Mouse (Mus musculus): ENCODE measurements around the gene Sptssb.

Gene Sptssb

DNA sequence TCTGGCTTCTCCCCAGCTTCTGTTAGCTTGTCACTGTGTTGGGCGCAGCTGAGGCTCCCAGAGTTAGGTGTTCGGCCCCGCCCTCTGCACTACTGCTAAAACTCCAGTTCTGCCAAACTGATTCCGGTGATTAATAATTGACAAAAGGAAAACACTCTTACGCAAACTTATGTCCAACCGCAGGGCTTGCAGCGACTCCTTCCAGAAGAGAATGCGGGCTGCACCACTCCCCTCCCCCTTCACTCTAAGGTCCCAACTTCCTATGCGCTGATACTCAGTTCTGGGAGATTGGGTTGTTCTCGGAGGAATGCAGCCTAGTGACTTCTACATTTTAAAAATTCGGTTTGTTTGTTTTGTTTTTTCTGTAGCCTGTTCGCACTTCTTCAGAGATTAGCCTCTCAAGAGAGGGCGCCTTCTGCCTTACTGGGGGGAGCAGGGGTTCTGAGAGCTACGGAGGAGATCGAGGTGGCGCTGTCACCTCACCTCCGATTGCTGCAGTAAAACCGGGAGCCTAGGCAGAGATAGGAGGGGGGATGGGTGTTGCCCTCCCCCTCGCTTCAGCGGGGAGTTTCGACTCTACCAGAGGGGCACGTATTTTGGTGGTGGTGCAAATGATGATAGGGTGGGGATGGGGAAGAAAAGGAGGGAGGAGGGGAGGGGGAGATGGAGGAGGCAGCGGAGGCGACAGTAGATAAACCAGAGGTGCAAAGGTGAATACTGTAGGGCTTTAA lies at the start of gene Sptssb:
Gene Sptssb (minus strand): TSS at position 83 of the 731 bp plus-strand sequence.
- DNase-seq: peak; percentile 77

DNA sequence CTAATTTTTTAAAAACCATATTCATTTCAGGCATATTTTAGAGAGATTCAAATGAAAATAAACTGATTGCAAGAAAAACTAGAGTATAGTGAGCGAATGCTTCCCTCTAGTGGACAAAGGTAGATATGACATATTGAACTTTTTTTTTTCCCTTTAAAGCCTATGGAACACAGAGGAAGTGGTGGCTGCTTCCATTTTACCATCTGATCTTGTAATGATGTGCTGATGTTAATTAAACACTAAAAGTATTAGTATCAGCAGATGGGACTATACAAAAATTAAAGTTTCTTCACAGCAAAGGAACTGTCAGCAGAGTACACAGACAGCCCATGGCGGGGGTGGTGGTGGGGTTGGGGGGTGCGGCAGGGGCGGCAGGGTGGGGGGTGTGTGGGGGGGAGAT lies 48.3 kb upstream of the Sptssb start:
- DNase-seq: peak; percentile 7

DNA sequence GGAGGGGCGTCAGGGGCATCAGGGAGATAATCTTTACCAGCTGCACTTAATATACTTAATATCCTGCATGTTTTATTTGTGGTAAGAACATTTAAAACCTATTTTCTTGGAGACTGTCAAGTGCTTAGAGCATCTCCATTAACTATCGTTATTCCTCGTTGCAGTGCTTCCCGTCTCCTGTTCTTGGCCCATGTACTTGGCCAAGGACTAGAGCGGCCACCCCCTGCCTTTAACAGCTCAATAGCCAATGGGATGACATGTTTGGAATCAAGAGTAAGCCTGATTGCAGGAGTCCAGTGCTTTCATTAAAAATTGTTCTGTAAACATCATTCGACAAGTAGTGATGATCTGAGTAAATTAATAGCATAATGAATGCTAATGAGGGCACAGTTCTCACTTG lies 47.8 kb upstream of the Sptssb start:
- DNase-seq: no peak

DNA sequence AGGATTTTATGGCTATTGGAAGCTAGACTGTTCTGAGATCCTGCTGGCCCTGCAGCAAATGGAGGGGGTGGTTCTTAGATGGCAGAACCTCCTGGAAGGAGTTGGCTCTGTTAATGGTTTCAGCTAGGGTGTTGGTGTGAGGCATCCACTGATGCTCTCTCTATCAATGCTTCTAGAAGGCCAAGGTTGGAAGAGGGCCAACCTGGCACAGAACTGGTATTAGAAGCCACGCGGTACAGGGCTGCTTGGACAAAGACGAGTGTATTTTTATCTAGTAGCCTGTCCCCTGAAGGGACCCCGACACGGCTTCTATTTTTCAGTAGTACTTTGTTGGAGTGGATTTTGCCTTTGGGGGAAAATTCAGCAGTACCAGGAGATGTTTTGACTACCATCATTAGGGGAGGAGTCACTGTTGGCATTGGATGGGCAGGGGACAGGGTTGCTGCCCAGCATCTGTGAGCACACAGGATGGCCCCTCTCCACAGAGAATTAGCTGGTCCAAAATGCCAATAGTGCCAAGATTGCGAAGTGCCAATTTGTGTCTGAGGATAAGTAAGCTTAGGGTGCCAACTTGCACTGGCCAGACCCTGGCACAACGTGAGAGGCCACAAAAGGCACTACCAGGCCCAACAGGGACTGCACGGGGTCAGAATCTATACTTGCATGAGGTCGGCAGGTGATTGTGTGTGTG lies 43.2 kb upstream of the Sptssb start:
- no peak for DNase-seq

DNA sequence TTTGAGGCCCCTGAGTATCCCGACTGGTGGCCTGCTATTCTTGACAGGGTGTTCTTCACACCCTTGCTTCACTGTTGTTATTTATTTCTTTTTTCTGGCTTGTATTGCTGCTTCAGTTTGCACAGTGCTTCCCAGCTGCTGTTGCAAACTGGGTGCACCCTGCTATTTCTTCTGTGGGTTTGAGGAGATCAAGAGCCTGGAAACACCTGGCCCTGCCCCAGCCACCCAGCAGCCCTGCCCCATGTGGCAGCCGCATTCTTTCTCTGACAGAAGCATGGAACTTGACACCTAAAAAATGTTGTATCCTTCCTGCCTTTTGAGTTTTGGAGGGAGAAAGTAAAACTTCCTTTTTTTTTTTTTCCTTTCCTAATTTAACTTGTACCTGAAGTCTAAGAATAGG lies 42.6 kb upstream of the Sptssb start:
- no peak for DNase-seq

DNA sequence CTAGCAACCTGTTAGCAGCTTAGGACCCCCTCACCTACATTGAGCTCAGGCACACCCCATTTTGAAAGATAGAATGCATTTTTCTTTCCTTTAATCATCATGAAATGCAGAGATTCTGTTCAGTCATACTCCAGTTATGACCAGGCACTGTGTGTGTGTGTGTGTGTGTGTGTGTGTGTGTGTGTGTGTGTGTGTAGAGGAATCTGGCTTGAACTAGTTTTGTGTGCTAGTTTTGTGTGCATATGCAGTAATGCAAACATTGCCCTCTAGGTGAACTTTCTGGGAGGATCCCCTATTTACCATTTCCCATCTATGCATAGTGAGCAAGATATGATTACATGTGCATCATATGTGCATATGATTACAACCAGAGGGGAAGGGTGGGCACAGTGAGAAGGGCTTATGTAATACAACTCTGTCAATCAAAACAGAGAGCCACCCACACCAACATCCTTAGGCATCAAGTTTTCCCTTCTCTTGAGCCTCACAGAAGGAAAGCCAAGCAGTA lies 42.2 kb upstream of the Sptssb start:
- DNase-seq: no peak

DNA sequence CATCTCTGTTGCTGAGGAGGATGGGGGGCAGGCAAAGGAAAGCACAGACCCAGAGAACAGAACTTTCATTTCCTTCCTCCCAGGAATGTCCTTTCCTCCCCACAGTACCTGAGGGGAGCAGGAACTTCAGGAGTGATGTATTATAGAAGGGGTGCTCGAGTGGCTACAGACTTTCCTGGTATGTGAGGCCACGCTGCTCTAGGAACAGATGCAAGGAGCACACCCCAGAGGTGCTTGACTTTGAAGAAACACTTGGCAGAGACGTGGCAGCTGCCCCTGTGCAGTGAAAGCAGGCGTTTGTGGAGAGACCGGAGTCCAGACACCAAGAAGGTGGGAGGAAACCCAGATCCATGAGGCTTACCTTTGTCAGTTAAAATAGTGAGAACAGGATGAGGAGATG lies 40.6 kb upstream of the Sptssb start:
- no peak for DNase-seq

DNA sequence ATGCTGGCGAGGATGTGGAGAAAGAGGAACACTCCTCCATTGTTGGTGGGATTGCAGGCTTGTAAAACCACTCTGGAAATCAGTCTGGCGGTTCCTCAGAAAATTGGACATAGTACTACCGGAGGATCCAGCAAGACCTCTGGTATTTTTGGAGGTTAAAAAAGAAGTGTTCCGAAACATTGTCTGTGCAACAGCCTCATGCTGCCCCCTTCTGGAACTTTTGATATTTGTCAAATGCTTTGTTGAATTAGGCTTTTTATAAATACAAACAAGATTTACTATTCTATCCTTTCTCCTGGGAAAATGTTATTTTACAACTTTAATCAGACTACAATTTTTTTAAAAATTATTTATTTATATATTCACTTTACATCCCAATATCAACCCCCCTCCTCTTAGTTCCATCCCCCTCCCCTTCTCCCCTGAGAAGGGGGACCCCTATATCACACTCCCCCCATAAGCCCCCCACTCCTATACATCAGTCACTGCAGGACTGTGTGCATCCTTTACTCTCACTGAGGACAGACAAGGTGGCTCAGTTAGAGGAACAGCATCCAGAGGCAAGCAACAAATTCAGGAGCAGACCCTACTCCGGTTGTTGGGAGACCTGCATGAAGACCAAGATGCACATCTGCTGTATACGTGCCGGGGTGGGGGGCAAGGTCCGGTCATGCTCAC lies 38.3 kb upstream of the Sptssb start:
- DNase-seq: peak; percentile 62

DNA sequence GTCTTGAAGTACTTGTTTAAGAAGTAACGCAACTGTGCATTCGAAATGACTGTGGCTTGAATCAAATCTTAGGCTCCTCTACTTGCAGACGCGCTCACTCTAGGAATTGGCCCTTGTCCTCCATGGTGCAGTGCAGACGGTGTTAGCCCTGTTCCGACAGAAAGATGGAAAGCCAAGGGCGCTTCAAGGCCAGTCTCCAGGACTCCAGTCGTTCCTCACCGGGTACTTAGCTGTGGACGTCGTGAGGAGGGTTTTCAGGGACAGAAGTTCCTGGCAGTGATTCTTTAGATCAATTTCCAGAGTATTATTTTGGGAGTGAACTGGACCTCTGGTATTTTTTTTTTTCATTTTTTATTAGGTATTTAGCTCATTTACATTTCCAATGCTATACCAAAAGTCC lies 35.8 kb upstream of the Sptssb start:
- no peak for DNase-seq

DNA sequence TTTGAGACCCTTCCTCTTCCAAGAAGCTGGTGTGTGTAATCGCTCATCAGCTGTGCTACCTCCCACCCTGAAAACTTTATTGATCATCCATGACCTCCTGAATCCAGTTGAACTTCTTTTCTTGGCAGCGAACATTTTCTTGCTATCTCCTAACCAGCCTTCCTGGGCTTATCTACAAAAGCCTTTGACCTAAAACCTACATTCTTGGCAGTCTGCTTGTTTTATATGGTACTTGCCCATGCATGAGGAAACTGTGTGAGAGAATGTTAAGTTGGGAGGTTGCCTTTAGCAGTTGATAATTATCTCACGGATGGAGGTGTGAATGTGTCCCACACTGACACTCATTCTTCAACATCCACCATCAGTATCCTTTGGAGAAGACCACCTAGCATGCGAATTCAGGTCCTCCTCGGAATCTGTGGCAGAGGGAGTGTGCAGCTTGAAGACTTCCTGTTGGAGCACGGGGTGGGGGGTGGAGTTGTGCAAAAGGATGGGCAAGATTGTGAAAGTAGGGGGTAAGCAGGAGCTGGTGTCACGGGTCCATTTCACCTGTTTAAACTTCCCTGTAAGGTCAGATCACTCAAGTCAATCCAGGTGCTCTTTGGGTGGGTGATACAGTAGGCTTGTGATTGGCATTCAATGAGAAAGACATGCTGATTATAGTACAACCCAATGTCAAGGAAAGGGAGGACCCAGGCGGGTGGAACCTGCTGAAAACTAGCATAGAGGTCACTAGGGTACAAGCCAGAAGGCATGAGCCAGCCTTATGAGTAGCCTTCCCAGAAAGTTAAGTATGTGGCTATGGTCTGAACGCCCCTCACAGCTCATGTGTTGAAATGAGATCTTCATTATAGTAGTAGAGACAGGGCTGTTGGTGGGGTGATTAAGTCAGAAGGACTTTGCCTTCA lies 32.7 kb upstream of the Sptssb start:
- DNase-seq: no peak

DNA sequence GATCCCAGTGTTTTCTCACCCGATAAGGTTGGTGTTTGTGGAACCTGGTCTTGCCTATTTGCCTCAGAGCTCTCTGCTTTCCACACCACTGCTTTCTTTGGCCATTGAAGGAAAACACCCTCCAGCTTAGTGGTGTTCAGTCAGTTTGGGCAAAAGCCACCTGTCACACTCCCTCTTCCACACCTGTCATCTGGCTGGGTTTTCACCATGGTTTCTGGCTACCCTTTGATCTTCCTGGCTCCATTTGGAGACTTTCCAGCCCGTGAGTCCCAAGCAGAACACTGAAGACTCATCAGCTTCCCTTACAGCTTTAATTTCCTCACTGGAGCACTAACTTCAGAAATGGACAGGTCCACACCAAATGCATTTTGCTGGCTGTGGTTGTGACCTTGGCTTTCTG lies 26.1 kb upstream of the Sptssb start:
- peak; percentile 11 for DNase-seq

DNA sequence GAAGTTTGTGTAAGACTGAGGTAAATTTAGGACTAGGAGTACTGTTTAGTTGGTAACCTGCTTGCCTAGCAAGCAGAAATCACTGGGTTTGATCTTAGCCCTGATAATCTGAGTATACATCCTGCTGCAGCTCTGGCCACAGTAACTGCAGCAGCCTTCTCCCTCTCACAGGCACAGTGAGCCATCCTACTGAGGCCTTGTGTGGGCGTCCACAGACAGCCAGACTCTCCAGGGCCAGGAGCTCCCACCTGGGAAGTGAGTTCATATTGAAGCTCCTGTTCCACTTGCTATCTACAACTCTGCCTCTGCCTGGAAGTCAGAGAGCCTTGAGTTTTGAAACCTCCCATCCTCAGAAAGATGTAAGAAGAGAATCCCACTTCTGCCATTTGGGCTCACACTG lies 24.0 kb upstream of the Sptssb start:
- DNase-seq: no peak

DNA sequence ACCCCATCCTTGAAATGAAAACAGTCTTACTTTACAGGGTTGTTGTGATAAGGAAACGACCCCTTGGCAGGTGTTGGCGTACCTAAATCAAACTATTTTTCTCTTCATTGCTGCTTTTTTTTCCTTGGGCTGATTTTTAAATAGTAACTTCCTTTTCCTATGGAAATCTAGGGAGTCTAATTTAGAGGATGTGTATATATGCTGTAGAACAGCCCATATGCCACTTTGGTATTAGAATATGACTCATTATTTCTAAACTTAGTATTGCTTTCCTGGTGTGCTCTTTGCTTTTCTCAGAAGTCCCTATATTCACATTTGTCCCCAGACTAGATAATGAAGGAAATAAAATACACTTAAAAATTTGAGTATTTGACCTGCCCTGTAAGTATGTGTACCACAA lies 17.8 kb upstream of the Sptssb start:
- DNase-seq: no peak

DNA sequence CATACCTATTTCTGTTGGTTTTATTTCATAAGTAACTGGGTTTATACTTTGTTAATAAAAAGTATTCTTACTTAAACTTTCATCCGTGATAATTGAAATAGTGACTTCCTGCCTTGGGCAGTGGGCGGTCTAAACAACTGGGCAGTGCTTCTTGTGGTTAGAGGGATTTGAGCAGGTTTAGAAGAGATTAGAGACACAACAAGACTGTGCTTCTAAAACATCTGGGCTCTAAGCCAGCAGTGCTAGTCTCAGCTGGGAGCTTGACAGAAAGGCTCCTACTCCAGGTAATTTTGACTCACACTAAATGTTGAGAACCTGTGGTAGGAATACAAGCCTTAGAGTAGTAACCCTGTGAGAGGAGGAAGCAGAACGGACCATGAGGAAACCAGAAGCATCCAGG lies 15.0 kb upstream of the Sptssb start:
- no peak for DNase-seq

DNA sequence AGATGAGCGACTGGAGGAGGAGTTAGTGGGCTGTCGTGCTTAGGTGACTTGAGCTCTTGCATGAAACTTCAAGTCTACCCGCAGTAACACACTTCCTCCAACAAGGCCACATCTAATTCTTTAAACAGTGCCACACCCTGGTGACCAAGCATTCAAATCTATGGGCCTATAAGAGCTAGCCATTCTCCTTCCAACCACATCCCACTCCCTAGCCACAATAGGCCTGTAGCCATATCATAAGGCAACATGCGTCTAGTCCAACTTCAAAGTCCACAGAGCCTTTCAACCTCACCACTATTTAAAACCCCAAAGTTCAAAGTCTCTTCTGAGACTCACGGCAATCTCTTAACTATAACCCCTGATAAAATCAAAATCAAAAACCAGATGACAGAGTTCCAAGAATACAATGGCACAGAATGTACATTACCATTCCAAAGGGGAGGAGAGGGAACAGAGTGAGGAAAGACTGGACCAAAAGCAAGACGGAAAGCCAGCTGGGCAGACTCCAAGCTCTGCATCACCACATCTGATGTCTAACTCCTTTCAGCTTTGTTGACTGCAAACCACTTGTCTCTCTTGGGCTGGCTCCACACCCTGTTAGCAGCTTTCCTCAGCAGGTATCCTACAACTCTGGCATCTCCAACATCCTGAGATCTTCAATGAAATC lies 13.1 kb upstream of the Sptssb start:
- no peak for DNase-seq

DNA sequence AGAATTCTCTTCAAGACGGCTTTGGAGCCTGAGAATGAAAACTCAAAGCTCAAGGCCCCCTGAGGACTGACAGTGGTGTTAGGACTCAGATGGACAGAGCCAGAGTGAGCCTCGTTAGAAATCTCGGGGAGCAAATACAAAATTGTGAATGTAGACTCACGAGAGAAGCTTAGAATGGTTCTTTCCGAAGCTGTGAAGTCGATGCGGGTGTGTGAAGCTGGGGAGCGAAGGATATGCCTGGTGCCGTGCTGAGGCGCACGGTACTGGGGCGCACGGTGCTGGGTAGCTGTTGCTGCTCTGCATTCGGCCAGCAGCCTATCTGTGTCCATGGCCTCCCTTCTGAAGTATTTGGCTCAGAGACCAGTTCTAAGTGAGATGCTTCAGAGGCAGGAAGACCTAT lies 11.4 kb upstream of the Sptssb start:
- DNase-seq: no peak

DNA sequence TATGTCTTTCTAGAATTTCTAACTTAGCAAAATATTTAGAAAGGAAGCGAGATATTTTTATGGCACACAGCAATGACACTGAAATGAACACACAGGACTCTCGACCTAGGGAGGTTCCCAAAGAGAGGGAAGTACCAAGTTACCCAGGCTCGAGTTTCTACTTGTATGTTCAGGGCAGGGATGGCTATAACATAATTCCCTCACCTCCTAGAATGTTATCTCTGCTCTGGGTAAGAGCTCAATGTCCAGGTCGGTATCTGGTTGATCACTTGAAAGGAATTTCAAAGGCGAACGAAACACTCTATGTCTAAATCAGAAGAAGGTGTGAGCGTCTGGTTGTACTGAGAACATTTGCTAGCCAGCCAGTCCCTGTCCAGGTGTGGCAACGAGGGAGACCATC lies 10.0 kb upstream of the Sptssb start:
- DNase-seq: no peak

DNA sequence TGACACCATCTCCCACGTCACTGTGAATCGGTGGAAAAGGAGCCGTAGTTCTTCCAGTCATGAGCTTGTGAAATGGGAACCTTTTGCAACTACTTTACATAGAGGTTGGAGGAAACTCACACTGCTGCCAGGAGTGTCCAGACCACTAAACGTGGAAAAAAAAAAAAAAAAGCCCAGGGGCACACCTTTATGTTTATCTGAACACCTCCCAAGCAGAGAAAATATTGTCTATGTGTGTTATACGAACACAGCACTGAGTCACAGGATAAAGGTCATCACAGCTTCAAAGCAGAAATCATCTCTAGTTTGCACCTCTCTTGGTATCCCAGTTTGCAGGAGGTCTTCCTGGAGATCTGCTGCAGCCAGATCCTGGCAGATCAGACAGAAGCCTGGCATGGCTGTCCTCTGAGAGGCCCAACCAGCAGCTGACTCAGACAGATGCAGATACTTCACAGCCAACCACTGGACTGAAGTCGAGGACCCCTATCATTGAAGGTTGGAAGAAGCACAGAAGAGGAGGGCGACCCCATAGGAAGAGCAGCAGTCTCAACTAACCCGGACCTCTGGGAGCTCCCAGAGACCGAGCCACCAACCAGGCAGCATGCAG lies 2.2 kb upstream of the Sptssb start:
- no peak for DNase-seq

DNA sequence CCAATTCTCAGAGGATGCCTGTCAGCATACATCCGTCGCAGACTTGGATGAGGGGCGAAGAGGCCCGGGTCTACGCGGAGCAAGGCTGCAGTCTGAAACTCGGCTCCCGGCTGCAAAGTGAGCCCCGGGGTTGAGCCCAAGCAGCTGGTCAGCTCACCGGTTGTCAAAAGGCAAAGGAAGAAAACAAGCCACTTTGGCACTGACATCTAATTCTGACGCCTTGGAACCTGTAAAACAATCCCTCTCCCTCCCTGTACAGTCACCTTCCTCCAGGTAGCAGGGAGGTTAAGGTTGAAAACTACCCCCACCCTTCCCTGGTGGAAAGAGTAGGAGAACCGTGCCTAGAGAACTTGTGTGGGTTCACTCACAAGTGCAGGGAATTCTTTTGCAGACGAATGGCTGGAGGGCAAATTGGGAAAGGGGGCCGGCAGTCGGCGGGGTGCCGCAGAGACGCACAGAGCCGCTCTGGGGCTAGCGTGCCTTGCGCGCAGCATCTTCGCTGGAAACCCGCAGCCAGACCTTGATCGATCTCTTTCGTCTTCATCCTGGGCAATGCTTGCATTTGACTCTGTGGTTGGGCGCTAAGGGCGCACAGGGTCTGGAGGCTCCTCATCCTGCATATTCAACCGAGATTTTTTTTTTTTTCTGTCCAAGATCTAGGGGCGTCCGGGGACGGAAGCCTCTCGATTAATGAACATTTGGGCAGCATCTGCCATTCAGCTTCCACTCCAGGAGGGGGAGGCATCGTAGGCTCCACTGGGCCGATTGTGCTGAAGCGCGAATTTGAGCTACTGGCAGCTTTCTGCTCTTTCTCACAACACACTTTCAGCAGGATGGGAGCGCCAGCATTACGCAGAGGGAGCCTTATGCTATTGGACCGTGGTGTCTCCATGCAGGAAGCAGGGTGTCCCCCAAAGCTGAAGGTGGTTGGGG lies 1.1 kb upstream of the Sptssb start:
- no peak for DNase-seq

DNA sequence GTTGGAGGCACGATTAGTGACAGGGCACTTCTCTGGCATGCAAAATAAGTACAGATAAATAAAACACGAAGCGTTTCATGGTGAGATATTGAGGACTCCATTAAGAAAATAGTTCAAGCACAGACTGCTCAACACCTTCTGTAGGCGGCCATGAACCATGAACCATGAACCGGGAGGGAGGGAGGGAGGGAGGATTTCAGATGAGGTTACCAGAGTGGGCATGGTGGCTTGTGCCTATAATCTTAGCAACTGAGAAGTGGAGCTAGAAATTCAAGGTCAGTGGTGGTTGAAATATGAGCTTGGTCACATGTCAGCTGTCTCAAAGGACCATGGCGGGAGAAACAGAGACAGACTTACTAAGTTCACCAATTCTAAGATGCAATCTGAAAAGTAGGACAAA lies 20.3 kb downstream of the Sptssb start:
- DNase-seq: no peak

DNA sequence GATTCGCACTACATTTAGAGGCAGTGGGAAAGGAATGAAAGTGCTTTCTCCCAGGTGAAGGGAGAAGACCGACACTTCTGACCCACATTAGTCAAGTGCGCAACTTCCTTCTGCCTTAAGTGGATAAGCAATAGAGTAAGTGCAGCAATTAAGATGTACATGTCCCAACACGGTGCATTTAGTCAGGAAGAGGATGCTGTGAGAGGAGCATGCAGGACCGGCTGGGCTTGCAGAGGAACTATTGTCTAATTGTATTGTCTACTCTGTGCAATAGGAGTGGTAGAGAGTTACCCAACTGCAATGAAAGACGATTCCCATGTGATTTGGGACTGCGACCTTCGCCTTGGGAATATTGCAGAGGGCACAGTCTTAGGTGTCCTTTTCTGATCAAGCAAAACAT lies 30.2 kb downstream of the Sptssb start:
- DNase-seq: no peak
